20 mouse cellular contexts compared by ENCODE assay signal in genomic region chr8:112048293-112048692, GRCm38 (mm10). TPM values are rescaled to one million over a fixed set of nuclear protein-coding genes. Genes with fewer than 3 reads are reported as not detected.
"Had no signal": no experiment of that assay in that cellular context is flagged by ENCODE, and none has a peak within 500 bp of the region (broad histone marks: within the 10 kb centered on the region; RNA-seq: fewer than 3 reads in every experiment).

No protein-coding gene starts in this region.

- H3K4me1 ChIP-seq: limb, embryonic 13.5 days; midbrain, embryonic 10.5 days had no signal

- H3K36me3 ChIP-seq: limb, embryonic 13.5 days; midbrain, embryonic 10.5 days had no signal

- H3K27ac ChIP-seq: limb, embryonic 13.5 days; liver, embryonic 14.5 days; midbrain, embryonic 10.5 days had no signal

- H3K4me3 ChIP-seq: limb, embryonic 13.5 days; midbrain, embryonic 10.5 days; myocyte had no signal

- H3K9me3 ChIP-seq: midbrain, embryonic 10.5 days had no signal

- ATAC-seq: hindbrain, embryonic 16.5 days; lung, postnatal 0 days had no signal

- DNase-seq: kidney, adult 11 months; kidney, adult 9 months; kidney, postnatal 14 days; layer of hippocampus, postnatal 36 days; lung, adult 18-20 months; lung, postnatal 4 days; right cerebral cortex, adult 18-20 months; right cerebral cortex, postnatal 25 days; thymus, postnatal 14 days had no signal

- H3K9ac ChIP-seq: limb, embryonic 13.5 days; liver, embryonic 14.5 days had no signal

- H3K4me2 ChIP-seq: limb, embryonic 13.5 days had no signal

RNA-seq across cellular contexts. Expression of gene Gm6793, which starts 33.5 kb away (rescaled TPM):
- total RNA-seq: layer of hippocampus, postnatal 36 days; left cerebral cortex, postnatal 36 days; liver, adult 2 months had no signal
- polyA plus RNA-seq: large intestine, adult 2 months; liver, adult 2 months; small intestine, adult 2 months; urinary bladder, adult 2 months had no signal
